Mouse (Mus musculus): ENCODE results near the gene Ostm1.

- TF ChIP-seq GATA1 (IDR thresholded peaks at IDR 0.05; ENCODE audit: borderline replicate concordance, low read length), result no peak
- no peak for TF ChIP-seq FLI1 (IDR thresholded peaks at IDR 0.05; ENCODE audit: low read length)
These were observed 109.2 kb downstream of the Ostm1 start for GRCm38 (mm10) chr10:42692794-42693193.
